Mouse (Mus musculus) hindbrain, embryonic 13.5 days (tissue): ENCODE measurements around the gene Sh3gl1. TPM values are rescaled to one million over a fixed set of nuclear protein-coding genes. Genes with fewer than 3 reads are reported as not detected.

Experiments used
- ATAC-seq: fragments of 200-750 bp; cut with Nextera tagmentation; 2 replicates; pipeline ENCODE4 v1.8.0; 2017; ENCODE audit warnings: moderate TSS enrichment; ENCODE audit not compliant: low FRiP score
- H3K27ac ChIP-seq: fragments of 300-500 bp; sonication (generic); 2 replicates; pipeline ENCODE4 v1.5.1; 2015; ENCODE audit warnings: inconsistent platforms, mild to moderate bottlenecking, moderate library complexity
- H3K27me3 ChIP-seq: fragments of 300-500 bp; sonication (generic); 2 replicates; pipeline ENCODE4 v1.6.1; 2015; ENCODE audit warnings: mild to moderate bottlenecking, inconsistent platforms
- H3K36me3 ChIP-seq: fragments of 300-500 bp; sonication (generic); 2 replicates; pipeline ENCODE4 v1.6.1; 2015; ENCODE audit warnings: mild to moderate bottlenecking, inconsistent platforms
- H3K4me1 ChIP-seq: fragments of 300-500 bp; sonication (generic); replicated peaks from 2 replicates; pipeline ENCODE4 v1.6.1; 2015; ENCODE audit warnings: inconsistent platforms
- H3K4me2 ChIP-seq: fragments of 300-500 bp; sonication (generic); 2 replicates; pipeline ENCODE4 v1.6.1; 2015; ENCODE audit warnings: inconsistent platforms, mild to moderate bottlenecking, moderate library complexity
- H3K4me3 ChIP-seq: fragments of 300-500 bp; sonication (generic); 2 replicates; pipeline ENCODE4 v1.5.1; 2015; ENCODE audit warnings: mild to moderate bottlenecking, inconsistent platforms
- H3K9ac ChIP-seq: fragments of 300-500 bp; sonication (generic); 2 replicates; pipeline ENCODE4 v1.6.1; 2015; ENCODE audit warnings: mild to moderate bottlenecking, inconsistent platforms
- H3K9me3 ChIP-seq: fragments of 300-500 bp; sonication (generic); 2 replicates; pipeline ENCODE4 v1.6.1; 2016; ENCODE audit warnings: inconsistent platforms
- WGBS: fragments of 180-500 bp; shearing (Covaris S2); methylation state at CpG from one replicate; pipeline ENCODE4 v1.1.7; 2015; 5-methylcytosine and 5-hydroxymethylcytosine counted together
- polyA plus RNA-seq: library from polyadenylated mRNA; unstranded; fragments of >200 nt; fragmentation: Nextera tagmentation; extraction: Ambion mirVana; gene quantifications from 2 replicates; pipeline ENCODE4 v1.2.1, GENCODE M21; 2015

The Sh3gl1 gene
- polyA plus RNA-seq, 1 experiment from 2014 or later: 118 TPM

DNA sequence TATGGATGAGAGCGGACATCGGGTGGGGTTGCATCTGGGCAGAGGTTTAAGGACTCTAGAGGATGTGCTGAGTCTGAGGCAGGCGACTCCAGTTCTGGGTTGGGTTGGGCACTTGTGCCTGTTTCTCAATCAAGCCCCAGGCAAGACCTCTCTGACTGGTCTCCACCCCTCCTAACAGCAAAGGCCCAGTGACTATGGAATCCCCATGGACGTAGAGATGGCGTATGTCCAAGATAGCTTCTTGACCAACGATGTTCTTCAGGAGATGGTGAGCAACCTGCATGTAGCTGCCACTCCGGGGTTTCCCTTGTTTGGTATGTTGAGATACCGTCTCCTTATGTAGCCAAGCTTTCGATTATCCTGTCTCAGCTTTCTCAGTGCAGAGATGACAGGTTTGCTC is 21.1 kb downstream of the Sh3gl1 start:
- Histone ChIP-seq H3K36me3 (peaks cover 92% of the 10 kb centered on the region), H3K4me2 (no peak overlapping the region), H3K4me1 (peaks cover 28% of the 10 kb centered on the region), H3K4me3 (no peak overlapping the region), H3K27ac (no peak overlapping the region), H3K27me3 (no peaks in the 10 kb centered on the region), H3K9me3 (no peaks in the 10 kb centered on the region), H3K9ac (no peak overlapping the region)
- ATAC-seq: no peak
- 93% methylated on average over 9 of the region's 9 CpGs for WGBS

DNA sequence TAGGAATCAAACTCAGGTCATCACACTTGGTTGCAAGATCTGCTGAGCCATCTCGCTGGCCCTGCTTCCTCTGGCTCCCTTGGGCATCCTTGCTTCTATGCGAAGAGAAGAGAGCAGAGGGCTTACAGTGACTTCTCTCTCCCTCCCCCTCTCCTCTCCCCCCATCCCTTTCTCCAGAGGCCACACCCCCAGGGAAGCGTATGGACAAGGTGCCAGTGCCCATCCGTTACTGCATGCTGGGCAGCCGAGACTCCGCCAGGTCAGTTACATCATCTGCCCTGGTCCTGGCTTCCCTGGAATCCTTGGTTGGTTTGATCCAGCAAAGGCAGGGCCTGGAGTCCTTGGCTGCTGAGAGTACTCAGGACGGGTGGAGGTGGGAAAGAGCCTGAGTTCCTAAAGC is 25.0 kb downstream of the Sh3gl1 start:
- H3K27me3 ChIP-seq: no peaks in the 10 kb centered on the region
- 90% methylated on average over 7 of the region's 7 CpGs for WGBS
- no peaks in the 10 kb centered on the region for H3K9me3 ChIP-seq
- H3K4me2 ChIP-seq: peak overlapping the region; percentile 91
- no peak for ATAC-seq
- H3K4me3 ChIP-seq: no peak overlapping the region
- peaks cover 41% of the 10 kb centered on the region for H3K4me1 ChIP-seq
- no peak overlapping the region; the same call in 1 of the 2 replicates for H3K27ac ChIP-seq
- H3K36me3 ChIP-seq: peaks cover 53% of the 10 kb centered on the region
- peak overlapping the region; percentile 93 for H3K9ac ChIP-seq

DNA sequence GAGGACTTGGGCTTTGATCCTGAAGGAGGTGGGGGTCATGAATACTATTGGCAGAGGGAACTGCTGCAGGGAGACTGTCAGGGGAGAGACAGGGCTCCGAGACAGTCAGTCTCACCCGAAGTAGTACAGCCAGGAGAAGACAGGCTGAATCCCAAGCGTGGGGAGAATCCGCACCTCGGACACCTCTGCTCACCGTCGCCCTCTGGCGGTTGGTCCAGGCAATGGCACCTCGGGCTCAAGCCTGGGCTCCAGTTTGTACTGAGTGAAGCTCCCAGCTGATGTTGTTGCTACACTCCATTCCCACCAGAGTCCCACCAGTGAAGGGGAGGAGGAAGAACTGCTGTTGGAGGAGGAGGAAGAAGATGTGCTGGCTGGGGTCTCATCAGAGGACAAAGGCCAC is 25.8 kb downstream of the Sh3gl1 start:
- Histone ChIP-seq H3K9ac (peak overlapping the region; percentile 93), H3K9me3 (no peaks in the 10 kb centered on the region), H3K4me1 (peaks cover 41% of the 10 kb centered on the region), H3K36me3 (peaks cover 46% of the 10 kb centered on the region), H3K27me3 (no peaks in the 10 kb centered on the region), H3K4me2 (peak overlapping the region; percentile 91), H3K27ac (peak overlapping the region; percentile 35; the same call in 1 of the 2 replicates), H3K4me3 (peak overlapping the region; percentile 79)
- no peak for ATAC-seq
- WGBS: 9% methylated on average over 9 of the region's 9 CpGs

DNA sequence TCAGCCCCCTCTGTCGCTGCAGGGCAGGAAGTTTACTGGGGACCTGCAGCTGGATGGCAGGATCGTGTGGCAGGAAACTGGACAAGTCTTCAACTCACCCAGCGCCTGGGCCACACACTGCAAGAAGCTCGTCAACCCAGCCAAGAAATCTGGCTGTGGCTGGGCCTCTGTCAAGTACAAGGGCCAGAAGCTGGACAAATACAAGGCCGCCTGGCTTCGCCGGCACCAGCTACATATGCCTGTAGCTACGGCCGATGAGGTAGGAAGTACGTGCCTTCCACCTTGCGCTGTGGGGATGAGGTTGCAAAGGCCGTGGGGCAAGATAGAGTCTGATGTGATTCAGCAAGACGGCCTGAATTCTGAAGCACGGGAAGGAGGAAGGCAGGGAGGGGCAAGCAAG is 26.2 kb downstream of the Sh3gl1 start:
- peaks cover 41% of the 10 kb centered on the region for H3K36me3 ChIP-seq
- peak overlapping the region; percentile 91 for H3K4me2 ChIP-seq
- 73% methylated on average over 14 of the region's 14 CpGs for WGBS
- peaks cover 41% of the 10 kb centered on the region for H3K4me1 ChIP-seq
- H3K27me3 ChIP-seq: 0 out of 2 replicates have a peak, but pooled peaks cover 3% of the 10 kb centered on the region
- H3K27ac ChIP-seq: peak overlapping the region; percentile 99; the same call in 1 of the 2 replicates
- no peaks in the 10 kb centered on the region for H3K9me3 ChIP-seq
- ATAC-seq: no peak
- peak overlapping the region; percentile 79 for H3K4me3 ChIP-seq
- H3K9ac ChIP-seq: peak overlapping the region; percentile 93

DNA sequence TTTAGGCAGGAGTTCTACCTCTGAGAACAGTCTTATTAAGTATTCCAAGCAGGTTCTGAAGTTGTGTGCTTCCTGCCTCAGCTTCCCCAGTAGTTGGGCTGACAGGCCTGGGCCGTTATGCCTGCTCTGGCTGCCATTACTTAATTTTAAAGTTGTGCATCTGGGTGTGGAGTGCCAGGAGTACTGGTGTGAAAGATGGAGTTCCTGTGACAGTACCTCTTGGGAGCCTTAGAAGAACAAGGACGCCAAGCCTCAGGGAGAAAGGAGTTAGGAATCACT is 26.5 kb downstream of the Sh3gl1 start:
- Histone ChIP-seq H3K9me3 (no peaks in the 10 kb centered on the region), H3K36me3 (peaks cover 38% of the 10 kb centered on the region), H3K9ac (peak overlapping the region; percentile 93), H3K4me3 (peak overlapping the region; percentile 79), H3K4me1 (peaks cover 41% of the 10 kb centered on the region), H3K27ac (peak overlapping the region; percentile 99), H3K27me3 (0 out of 2 replicates have a peak, but pooled peaks cover 6% of the 10 kb centered on the region), H3K4me2 (peak overlapping the region; percentile 91)
- ATAC-seq: no peak
- WGBS: 29% methylated on average over 2 of the region's 2 CpGs

DNA sequence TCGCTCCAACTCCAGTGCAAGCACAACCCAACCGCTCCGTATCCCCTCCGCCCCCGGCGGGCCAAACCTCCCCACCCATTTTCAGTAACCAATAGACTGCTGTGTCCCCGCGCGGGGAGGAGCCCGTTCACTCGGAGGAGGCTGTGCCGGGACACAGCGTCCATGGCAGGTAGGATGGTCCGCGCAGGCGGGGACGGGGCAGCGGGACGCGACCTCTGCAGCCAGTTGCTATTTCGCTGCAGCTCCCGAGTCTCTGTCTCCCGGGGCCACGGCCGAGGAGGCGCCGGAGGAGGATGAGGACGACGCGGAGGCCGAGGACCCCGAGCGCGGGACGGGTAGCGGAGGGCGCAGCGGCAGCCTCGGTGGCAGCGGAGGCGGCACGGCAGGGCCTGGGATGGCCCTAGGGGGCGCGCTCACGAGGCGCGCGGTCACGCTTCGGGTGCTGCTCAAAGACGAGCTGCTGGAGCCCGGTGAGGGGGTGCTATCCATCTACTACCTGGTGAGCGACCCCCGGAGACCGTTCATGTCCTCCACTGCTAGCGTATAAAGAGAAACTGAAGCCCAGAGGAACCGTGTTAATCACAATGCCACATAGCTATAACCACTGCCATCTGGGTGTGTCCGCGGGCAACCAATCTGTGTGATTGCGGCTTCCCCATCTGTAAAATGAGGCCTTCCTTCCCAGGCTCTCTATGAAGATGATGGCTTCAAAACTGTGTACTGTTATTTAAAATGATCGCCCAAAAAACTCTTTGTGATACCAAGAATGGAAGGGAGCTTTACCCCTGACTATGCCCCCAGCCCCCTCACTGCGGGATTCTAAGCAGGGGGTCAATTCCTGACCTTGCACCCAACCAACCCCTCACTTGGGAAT is 27.1 kb downstream of the Sh3gl1 start:
- Histone ChIP-seq H3K9ac (peak overlapping the region; percentile 93), H3K27me3 (0 out of 2 replicates have a peak, but pooled peaks cover 11% of the 10 kb centered on the region), H3K4me3 (peak overlapping the region; percentile 79), H3K9me3 (no peaks in the 10 kb centered on the region), H3K27ac (peak overlapping the region; percentile 99), H3K4me2 (peak overlapping the region; percentile 91), H3K4me1 (peaks cover 41% of the 10 kb centered on the region), H3K36me3 (peaks cover 34% of the 10 kb centered on the region)
- ATAC-seq: peak; percentile 91
- WGBS: 1% methylated on average over 62 of the region's 62 CpGs

DNA sequence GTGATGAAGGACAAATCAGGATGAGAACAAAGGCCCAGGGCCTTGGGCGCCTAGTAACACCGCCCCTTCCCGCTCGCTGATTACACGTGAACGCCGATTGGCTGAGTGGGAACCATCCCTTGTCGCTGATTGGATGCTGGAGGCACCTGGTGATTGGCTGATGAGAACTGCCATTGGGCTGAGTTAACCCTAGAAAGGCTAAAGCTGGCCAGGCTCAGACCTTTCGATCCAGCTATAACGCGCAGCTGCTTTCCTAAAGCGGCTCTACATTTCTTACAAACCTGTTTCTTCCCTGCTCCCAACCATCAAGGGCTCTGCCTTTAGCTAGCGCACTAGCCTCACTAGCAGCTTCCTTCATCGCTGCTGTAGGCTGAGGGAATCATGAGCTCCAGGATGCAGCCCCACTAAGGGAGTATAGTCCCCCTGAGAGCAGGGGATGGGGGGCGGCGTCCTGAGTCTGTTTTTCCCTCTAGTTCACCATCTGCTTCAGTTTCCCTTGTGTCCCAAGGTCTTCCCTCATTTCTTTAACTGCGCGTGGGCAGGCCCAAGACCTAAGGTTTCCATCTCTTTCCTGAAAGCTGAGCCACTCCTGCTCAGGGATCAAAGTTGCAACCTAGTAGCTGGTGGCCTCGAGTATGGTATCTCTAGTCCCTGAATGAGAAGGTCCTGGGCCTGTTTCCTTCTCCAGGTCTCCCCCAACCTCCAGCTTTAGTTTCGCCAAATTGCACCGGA is 27.9 kb downstream of the Sh3gl1 start:
- Histone ChIP-seq H3K27me3 (0 out of 2 replicates have a peak, but pooled peaks cover 11% of the 10 kb centered on the region), H3K4me1 (peaks cover 41% of the 10 kb centered on the region), H3K9ac (peak overlapping the region; percentile 93), H3K4me2 (peak overlapping the region; percentile 91), H3K9me3 (no peaks in the 10 kb centered on the region), H3K27ac (peak overlapping the region; percentile 99), H3K4me3 (peak overlapping the region; percentile 79), H3K36me3 (peaks cover 26% of the 10 kb centered on the region)
- WGBS: under 1% methylated on average over 21 of the region's 21 CpGs
- peak; percentile 92 for ATAC-seq

DNA sequence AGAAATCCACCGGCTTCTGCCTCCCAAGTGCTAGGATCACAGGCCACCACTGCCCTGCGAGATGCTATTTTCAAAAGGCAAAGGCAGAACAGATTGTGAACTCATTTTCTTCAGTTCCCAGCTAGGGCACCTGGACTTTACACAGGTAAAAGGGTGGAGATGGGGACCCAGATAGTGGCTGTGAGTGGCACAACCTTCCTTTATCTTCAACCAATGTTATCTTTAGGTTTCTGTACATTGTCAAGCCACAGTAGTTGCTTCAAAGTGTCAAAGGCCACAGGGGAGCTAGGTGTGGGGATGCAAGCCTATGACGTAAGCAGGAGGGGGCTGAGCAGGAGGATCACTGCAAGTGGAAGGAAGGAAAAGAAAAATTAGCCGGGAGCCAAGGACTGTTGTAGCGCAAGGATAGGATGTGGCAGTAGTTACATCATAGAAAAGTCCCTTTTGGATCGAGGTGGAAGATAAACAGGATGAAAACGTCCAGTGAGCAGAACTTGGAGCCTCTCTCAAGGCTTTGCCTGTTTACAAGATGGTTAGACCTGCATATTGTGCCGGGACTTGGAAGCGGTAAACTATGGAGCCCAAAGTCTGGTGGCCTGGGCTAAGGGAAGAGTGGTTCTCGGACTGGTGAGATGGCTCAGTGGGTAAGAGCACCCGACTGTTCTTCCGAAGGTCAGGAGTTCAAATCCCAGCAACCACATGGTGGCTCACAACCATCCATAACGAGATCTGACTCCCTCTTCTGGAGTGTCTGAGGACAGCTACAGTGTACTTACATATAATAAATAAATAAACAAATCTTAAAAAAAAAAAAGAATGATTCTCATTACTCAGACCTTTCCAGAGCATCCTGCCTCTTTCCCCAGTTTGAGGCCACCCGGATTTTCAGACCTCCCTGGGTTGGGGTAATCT is 28.7 kb downstream of the Sh3gl1 start:
- peaks cover 41% of the 10 kb centered on the region for H3K4me1 ChIP-seq
- no peaks in the 10 kb centered on the region for H3K9me3 ChIP-seq
- H3K4me3 ChIP-seq: peak overlapping the region; percentile 79
- H3K9ac ChIP-seq: peak overlapping the region; percentile 46
- H3K4me2 ChIP-seq: peak overlapping the region; percentile 91
- H3K36me3 ChIP-seq: peaks cover 19% of the 10 kb centered on the region
- H3K27ac ChIP-seq: peak overlapping the region; percentile 99
- H3K27me3 ChIP-seq: peaks cover 18% of the 10 kb centered on the region; the same call in 1 of the 2 replicates
- 29% methylated on average over 14 of the region's 14 CpGs for WGBS
- ATAC-seq: peak; percentile 19

DNA sequence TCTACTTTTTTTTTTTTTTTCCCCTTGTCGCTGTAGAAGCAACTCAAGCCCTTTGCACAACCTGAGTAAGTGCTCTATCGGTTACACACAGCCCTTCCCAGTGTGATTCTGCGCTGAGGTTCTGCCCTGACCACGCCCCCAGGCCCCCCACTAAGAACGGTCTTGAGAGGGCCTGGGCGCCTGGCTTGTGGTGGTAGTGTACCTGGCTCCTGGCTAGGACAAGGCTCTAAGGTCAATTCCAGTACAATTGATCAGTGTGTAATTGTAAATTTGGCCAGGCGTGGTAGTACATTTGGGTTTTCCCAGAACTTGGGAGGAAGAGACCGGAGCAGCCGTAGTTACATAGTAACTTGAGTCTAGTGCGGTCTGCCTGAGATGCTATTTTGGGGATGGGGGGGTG is 29.5 kb downstream of the Sh3gl1 start:
- Histone ChIP-seq H3K4me1 (peaks cover 35% of the 10 kb centered on the region), H3K27ac (peak overlapping the region; percentile 99), H3K27me3 (peaks cover 18% of the 10 kb centered on the region; the same call in 1 of the 2 replicates), H3K4me3 (no peak overlapping the region), H3K4me2 (no peak overlapping the region), H3K9ac (no peak overlapping the region), H3K9me3 (no peaks in the 10 kb centered on the region), H3K36me3 (peaks cover 12% of the 10 kb centered on the region)
- WGBS: 47% methylated on average over 10 of the region's 10 CpGs
- no peak for ATAC-seq

DNA sequence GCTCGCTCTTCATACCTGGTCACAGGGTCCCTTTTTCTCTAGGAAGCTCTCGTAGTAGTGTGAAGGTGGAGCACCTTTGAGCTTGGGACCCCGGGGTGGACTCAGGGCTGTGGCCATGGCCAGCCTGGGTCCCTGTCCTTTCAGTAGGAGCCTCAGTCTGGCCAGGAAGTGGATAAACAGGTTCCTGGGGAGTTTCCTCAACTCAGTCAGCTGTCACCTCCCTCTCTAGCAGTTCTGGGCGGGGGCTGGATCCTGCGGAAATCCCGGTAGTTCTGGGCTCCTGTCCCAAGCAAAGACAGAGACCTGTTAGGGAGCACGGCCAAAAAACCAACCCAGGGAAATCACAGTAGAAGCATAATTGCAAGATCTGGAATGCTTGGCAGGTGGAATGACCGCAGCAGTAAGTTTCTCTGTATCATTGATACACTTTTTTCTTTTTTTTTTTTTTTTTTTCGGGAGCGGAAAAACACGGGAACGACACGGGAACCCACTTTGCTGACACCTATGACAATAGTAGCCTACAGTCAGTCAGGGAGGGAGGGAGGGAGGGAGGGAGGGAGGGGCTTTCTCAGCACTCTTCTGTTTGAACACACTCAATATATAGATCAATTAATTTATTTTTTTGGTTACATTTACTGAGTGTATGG is 30.9 kb downstream of the Sh3gl1 start, which contains the start of the genes Stap2 and Mpnd:
TSS of gene Stap2 (minus strand) at position 170 of the 647 bp plus-strand sequence.
TSS of gene Mpnd (plus strand) at position 297 of the 647 bp plus-strand sequence.
- no peak for ATAC-seq
- Histone ChIP-seq H3K9me3 (no peaks in the 10 kb centered on the region), H3K9ac (no peak within 1 kb of the TSS), H3K4me1 (peaks cover 20% of the 10 kb centered on the region), H3K27me3 (peaks cover 28% of the 10 kb centered on the region), H3K27ac (no peak within 1 kb of the TSS), H3K4me2 (no peak within 1 kb of the TSS), H3K4me3 (0 out of 2 replicates have a peak within 1 kb of the TSS, but pooled peaks have one; percentile 2), H3K36me3 (no peaks in the 10 kb centered on the region)
- WGBS: 60% methylated on average over 13 of the region's 13 CpGs

DNA sequence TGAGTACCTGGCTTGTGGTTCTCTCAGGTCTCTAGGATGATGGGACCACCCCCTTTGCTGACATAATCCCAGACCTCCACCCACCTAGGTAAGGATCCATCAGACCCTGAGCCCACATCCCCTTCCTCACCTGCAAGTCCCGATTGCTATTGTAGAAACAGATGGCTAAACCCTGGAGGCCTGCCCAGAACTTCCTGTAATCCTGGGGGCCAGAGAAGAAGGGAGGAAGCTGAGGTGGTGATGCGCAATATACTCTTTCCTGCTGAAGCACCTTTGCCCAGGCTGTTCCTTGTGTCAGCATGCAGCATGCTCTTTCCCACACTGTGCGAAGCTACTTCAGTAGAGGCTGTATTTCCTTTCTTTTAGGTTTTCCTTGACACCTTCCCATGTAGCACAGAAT is 33.4 kb downstream of the Sh3gl1 start:
- H3K9ac ChIP-seq: no peak overlapping the region
- no peak overlapping the region for H3K4me3 ChIP-seq
- no peak overlapping the region for H3K4me2 ChIP-seq
- ATAC-seq: no peak
- no peak overlapping the region for H3K27ac ChIP-seq
- peaks cover 11% of the 10 kb centered on the region for H3K4me1 ChIP-seq
- 82% methylated on average over 3 of the region's 3 CpGs for WGBS
- no peaks in the 10 kb centered on the region for H3K9me3 ChIP-seq
- peaks cover under 1% of the 10 kb centered on the region; the same call in 1 of the 2 replicates for H3K36me3 ChIP-seq
- peaks cover 48% of the 10 kb centered on the region for H3K27me3 ChIP-seq
